Mouse (Mus musculus): Measurements from ENCODE around the gene Pkd2l1. TPM values are rescaled to one million over a fixed set of nuclear protein-coding genes. Genes with fewer than 3 reads are reported as not detected.

The Pkd2l1 gene
- polyA plus RNA-seq, 1 experiment = not detected

DNA sequence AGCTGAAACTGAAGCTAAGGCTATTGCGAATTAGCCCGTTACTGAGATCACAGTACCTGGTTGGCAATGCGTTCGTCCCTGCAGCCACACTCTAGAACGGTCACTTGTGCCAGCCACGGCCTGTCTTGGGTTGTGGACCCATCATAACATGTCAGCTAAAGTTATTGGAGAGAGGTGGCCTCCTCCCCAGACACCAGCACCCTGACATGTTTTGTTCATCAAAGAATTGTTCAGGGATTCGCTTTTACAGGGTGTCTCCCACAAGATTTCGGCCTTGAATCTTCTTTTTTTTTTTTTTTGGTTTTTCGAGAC, 45.7 kb downstream of the Pkd2l1 start:
- no peaks in the 10 kb centered on the region for H3K9me3 ChIP-seq (ENCODE audit: control insufficient read depth, low read length)
- peak overlapping the region; percentile 84 for H3K4me3 ChIP-seq (replicated peaks)
- H3K4me1 ChIP-seq (ENCODE audit: control insufficient read depth) = peaks cover 29% of the 10 kb centered on the region
- peaks cover 21% of the 10 kb centered on the region for H3K36me3 ChIP-seq (ENCODE audit: control insufficient read depth)
- TF ChIP-seq TAL1 (IDR thresholded peaks at IDR 0.05; ENCODE audit: low read length) (no peak), GATA1 (IDR thresholded peaks at IDR 0.05; ENCODE audit: low read length) (no peak)
- H3K27me3 ChIP-seq (ENCODE audit: control insufficient read depth) = peaks cover 9% of the 10 kb centered on the region

DNA sequence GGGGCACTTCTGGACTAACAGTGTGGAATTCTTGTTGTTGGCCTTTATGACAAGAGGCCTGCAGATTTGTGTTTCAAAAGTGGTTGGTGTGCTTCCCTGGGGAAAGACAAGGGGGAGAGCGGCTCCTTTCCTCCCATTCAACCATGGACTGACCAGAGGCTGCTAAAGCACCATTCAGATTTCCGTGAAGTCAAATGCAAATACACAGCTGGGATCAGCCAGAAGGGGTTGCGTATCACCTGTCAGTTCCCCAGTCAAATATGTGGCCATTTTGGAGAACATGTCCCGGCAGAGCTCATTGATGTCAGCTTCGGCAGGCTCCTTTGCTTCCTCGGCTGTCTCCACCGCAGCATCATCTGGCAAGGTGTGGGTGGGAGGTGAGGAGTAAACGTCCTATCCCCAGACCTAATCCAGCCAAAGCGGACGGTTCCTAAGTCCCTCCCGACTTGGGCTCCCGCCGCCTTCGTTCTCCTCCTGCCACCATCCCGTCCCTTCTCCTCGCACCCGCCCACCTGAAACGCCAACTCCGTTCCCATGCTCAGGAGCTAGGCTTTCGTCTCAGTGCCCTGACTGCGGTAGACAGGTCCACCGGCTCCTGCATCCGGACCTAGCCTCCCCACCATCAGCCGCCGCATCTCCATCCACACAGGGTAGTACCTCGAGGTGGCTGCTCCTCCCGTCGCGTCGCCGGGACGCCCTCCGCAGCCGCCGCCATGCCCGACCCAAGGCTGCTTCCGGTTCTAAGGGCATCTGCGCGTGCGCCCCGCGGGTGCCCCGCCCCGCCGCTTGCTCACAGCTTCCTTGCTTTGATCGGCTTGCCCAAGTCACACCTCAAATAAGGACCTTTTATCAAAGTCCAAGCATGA, 46.3 kb downstream of the Pkd2l1 start, which contains the start of gene Bloc1s2:
Gene Bloc1s2 (minus strand): TSS at position 745 of the 866 bp plus-strand sequence.
- peak within 1 kb of the TSS; percentile 84 for H3K4me3 ChIP-seq (replicated peaks)

DNA sequence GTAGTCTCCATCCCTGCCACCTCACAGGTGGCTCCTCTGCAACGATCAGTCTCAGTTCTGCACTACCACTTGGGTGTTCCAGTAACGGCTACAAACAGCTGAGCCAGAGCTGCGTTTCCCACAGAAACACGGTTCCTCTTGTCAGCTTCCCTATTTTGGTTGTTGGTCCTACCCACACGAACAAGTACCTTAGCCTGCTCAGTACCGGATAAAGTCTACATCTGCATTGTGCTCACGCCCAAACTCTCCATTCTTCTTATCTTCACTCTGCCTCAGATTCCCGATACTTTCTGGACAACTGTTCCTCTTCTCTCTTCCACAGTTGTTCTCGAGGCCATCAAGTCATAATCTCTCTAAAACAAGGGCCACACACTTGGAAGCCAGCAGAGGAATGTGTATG, 47.9 kb downstream of the Pkd2l1 start:
- no peak for TF ChIP-seq GATA1 (IDR thresholded peaks at IDR 0.05; ENCODE audit: low read length)
- TF ChIP-seq TAL1 (IDR thresholded peaks at IDR 0.05; ENCODE audit: low read length) = no peak
- H3K4me3 ChIP-seq (replicated peaks) = no peak overlapping the region
- H3K27me3 ChIP-seq (ENCODE audit: control insufficient read depth) = peaks cover 4% of the 10 kb centered on the region; the same call in 1 of the 2 replicates
- peaks cover 29% of the 10 kb centered on the region for H3K4me1 ChIP-seq (ENCODE audit: control insufficient read depth)
- H3K9me3 ChIP-seq (ENCODE audit: control insufficient read depth, low read length) = no peaks in the 10 kb centered on the region
- H3K36me3 ChIP-seq (ENCODE audit: control insufficient read depth) = peaks cover 36% of the 10 kb centered on the region

More for the DNA sequence above, 46.3 kb downstream of the Pkd2l1 start, which contains the start of gene Bloc1s2:
- Histone ChIP-seq H3K4me1 (ENCODE audit: control insufficient read depth) (peaks cover 29% of the 10 kb centered on the region), H3K36me3 (ENCODE audit: control insufficient read depth) (peaks cover 25% of the 10 kb centered on the region), H3K9me3 (ENCODE audit: control insufficient read depth, low read length) (no peaks in the 10 kb centered on the region), H3K27me3 (ENCODE audit: control insufficient read depth) (peaks cover 9% of the 10 kb centered on the region)
- TF ChIP-seq TAL1 (IDR thresholded peaks at IDR 0.05; ENCODE audit: low read length) (no peak), GATA1 (IDR thresholded peaks at IDR 0.05; ENCODE audit: low read length) (no peak)

DNA sequence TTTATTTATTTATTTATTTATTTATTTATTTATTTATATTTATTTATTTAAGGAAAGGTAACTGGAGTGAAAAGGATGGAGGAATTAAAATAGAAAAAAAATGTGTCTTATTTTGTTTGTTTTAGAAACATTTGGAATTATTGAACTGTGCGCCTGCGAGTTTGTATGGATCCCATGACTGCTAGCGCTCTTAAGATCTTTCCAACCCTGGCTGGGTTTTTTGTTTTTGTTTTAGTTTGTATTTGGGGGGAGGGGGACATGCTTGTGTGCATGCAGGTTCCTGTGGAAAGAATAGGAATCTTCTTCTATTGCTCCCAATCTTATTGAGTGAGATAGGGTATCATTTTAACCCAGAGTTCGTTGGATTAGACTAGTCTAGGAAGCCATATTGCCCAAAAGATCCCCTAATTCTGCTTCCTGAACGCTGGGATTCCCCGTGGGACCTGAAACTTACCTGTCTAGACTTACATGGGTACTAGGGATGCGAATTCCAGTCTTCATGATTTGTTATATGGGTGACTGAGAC, 56.2 kb downstream of the Pkd2l1 start:
- TF ChIP-seq GATA1 (IDR thresholded peaks at IDR 0.05; ENCODE audit: low read length) (no peak), TAL1 (IDR thresholded peaks at IDR 0.05; ENCODE audit: low read length) (no peak)
- Histone ChIP-seq H3K27me3 (ENCODE audit: control insufficient read depth) (no peaks in the 10 kb centered on the region), H3K9me3 (ENCODE audit: control insufficient read depth, low read length) (no peaks in the 10 kb centered on the region), H3K4me1 (ENCODE audit: control insufficient read depth) (peaks cover 36% of the 10 kb centered on the region), H3K4me3 (replicated peaks) (peak overlapping the region; percentile 87), H3K36me3 (ENCODE audit: control insufficient read depth) (peaks cover 40% of the 10 kb centered on the region)

DNA sequence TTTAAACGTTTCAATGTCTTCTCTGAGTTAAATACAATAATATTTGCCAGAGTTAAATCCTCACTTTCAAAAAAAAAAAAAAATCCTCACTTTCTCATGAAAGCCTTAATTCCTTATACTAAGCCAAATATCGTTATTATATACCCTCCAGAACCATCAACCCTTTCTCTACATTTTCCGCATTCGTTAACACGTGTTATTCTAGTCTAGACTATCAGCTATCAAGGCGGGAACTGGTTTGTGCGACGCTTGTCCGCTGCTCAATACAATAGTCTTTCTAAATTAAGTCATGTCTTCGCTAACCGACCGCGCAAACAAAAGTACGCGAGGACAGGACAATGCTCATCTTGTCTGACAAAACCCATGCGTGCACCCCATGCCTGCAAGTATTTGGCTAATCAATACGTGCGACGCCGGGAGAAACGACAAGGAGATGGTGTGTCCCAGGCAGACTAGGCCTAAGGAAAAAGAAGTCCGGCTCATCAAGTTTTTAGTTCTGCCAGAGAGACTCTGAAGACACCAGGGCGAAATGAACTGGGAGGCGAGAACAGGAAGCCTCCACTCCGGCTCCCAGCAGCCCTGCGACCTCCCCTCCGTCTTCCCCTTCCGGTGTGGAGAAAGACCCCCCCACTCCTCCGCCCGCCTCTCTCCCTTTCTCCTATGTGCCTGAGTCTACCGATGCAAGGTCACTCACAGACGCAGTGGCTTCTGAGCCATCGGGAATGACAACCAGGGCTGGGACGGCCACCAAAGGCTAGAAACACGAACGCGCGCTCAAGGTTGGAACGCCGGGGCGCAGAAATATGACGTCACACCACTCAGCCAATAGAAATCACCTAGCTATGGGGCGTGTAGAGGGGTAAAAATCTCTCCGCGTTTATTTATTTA, 56.9 kb downstream of the Pkd2l1 start, which contains the start of gene Cwf19l1:
Gene Cwf19l1 (minus strand): TSS at position 805 of the 888 bp plus-strand sequence.
- H3K4me3 ChIP-seq (replicated peaks) = peak within 1 kb of the TSS; percentile 87
- peaks cover 44% of the 10 kb centered on the region for H3K36me3 ChIP-seq (ENCODE audit: control insufficient read depth)
- TF ChIP-seq GATA1 (IDR thresholded peaks at IDR 0.05; ENCODE audit: low read length) (no peak), TAL1 (IDR thresholded peaks at IDR 0.05; ENCODE audit: low read length) (no peak)
- peaks cover 36% of the 10 kb centered on the region for H3K4me1 ChIP-seq (ENCODE audit: control insufficient read depth)
- H3K27me3 ChIP-seq (ENCODE audit: control insufficient read depth) = no peaks in the 10 kb centered on the region
- no peaks in the 10 kb centered on the region for H3K9me3 ChIP-seq (ENCODE audit: control insufficient read depth, low read length)

DNA sequence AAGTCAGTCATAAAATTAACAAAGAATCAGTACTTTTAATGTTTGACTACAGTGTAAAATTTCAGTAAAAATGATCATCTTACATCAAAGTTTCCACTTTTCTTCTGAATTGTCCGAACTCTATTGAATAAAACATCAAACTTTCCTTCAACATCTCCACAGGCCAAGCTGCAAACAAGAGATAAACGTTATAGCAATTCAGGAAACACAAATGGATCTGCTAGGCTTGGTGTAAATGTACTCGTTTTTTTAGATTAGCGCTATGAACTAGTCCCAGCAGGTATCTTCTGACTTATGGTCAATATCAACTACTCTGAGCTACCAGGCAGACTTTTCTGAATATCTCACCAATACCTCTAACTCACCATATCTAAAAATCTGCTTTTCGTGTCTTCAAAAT, 59.3 kb downstream of the Pkd2l1 start:
- Histone ChIP-seq H3K36me3 (ENCODE audit: control insufficient read depth) (peaks cover 49% of the 10 kb centered on the region), H3K4me1 (ENCODE audit: control insufficient read depth) (peaks cover 36% of the 10 kb centered on the region), H3K4me3 (replicated peaks) (no peak overlapping the region), H3K9me3 (ENCODE audit: control insufficient read depth, low read length) (no peaks in the 10 kb centered on the region), H3K27me3 (ENCODE audit: control insufficient read depth) (no peaks in the 10 kb centered on the region)
- no peak for TF ChIP-seq GATA1 (IDR thresholded peaks at IDR 0.05; ENCODE audit: low read length)
- no peak for TF ChIP-seq TAL1 (IDR thresholded peaks at IDR 0.05; ENCODE audit: low read length)

DNA sequence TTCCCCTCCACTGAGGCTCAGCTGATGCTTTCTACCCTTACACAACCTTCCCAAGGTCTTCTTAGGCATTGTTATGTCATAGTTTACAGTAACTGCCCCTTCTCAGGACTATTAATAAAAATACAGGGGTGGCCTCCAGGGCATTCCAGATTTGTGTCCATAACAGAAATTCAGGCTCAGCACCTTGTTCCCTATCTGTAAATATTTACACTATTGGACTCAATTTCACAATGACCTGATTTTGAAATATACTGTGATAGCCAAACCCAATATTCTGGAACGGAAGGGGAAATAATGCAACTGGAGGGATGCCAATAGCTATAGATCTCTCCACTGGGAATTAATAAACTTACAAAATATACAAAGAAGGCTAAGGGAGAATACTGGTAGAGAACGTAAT, 63.7 kb downstream of the Pkd2l1 start:
- Histone ChIP-seq H3K4me1 (ENCODE audit: control insufficient read depth) (peaks cover 12% of the 10 kb centered on the region; the same call in 1 of the 2 replicates), H3K36me3 (ENCODE audit: control insufficient read depth) (peaks cover 89% of the 10 kb centered on the region), H3K27me3 (ENCODE audit: control insufficient read depth) (no peaks in the 10 kb centered on the region), H3K4me3 (replicated peaks) (no peak overlapping the region), H3K9me3 (ENCODE audit: control insufficient read depth, low read length) (no peaks in the 10 kb centered on the region)
- TF ChIP-seq TAL1 (IDR thresholded peaks at IDR 0.05; ENCODE audit: low read length) (no peak), GATA1 (IDR thresholded peaks at IDR 0.05; ENCODE audit: low read length) (no peak)

DNA sequence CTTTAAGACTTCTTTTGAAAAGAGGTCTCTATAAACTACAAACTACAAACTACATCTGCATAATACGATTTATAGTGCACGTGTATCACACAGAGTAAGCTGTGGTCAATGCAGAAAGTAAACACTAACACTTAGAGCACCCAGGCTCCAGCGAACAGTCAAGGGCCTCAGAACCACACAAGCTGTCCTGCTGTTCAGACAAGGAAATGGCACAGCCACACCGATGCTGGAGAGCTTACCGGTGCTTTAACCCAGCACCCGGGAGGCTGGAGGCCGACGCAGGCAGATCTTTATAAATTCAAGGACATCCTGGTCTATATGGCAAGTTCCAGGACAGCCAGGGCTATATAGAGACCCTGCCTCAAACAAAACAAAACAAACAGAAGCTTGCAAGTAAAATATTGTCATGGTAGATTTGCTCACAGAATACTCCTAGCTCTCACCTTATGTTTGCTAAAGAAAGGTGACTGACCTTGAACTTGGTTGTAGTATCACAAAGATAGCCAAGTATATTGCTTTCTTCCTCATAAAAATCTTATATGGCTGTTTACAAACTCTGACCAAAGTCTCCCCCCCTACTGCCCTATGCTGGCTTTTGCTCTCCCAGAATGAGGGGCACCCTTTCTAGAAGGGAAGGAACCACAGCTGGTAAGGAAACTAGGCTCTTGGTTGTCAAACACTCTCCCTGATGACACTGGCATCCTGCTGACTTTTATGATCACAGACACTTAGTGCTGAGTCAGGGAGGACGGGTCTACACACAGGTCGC, 64.3 kb downstream of the Pkd2l1 start:
- peaks cover 96% of the 10 kb centered on the region for H3K36me3 ChIP-seq (ENCODE audit: control insufficient read depth)
- H3K9me3 ChIP-seq (ENCODE audit: control insufficient read depth, low read length) = no peaks in the 10 kb centered on the region
- TF ChIP-seq GATA1 (IDR thresholded peaks at IDR 0.05; ENCODE audit: low read length) (no peak), TAL1 (IDR thresholded peaks at IDR 0.05; ENCODE audit: low read length) (no peak)
- no peak overlapping the region for H3K4me3 ChIP-seq (replicated peaks)
- peaks cover 6% of the 10 kb centered on the region; the same call in 1 of the 2 replicates for H3K4me1 ChIP-seq (ENCODE audit: control insufficient read depth)
- H3K27me3 ChIP-seq (ENCODE audit: control insufficient read depth) = no peaks in the 10 kb centered on the region

All from erythroblast, embryonic 14.5 days (primary cell).